Mouse (Mus musculus) G1E (cell line): ENCODE measurements around the gene Psmd8.

Experiments
- CTCF ChIP-seq: IDR thresholded peaks from 2 replicates; pipeline ENCODE4 v1.5.1; 2012; ENCODE audit warnings: low read depth, low read length, inconsistent platforms, mixed read lengths
- GATA1 ChIP-seq: IDR thresholded peaks from 2 replicates; pipeline ENCODE4 v1.6.1; 2012; ENCODE audit warnings: borderline replicate concordance, low read length, inconsistent platforms, mixed read lengths

GRCm38 (mm10) chr7:29170755-29171561 lies 9.5 kb downstream of the Psmd8 start:
- no peak for TF ChIP-seq CTCF
- TF ChIP-seq GATA1: no peak
